Mouse (Mus musculus): Measurements from ENCODE around the gene Kcnh5. TPM values are rescaled to one million over a fixed set of nuclear protein-coding genes. Genes with fewer than 3 reads are reported as not detected.
A peak's percentile ranks its signal among the peaks of the same experiment; 100 is the strongest.

Gene Kcnh5
- total RNA-seq (2017) = not detected in 2 replicates

- peak; percentile 6 to 29; a peak in 1 of 4 replicates for ATAC-seq (replicated peaks in 1 of 2; ENCODE audit: insufficient read depth in 1 of 2, low FRiP score in 2 of 2, low TSS enrichment in 1 of 2, low read depth in 1 of 2, poor library complexity in 2 of 2, severe bottlenecking in 2 of 2)
Observed at GRCm38 (mm10) chr12:75176691-75177645, at the start of gene Kcnh5. Gene Kcnh5 (minus strand): TSS chr12:75177332.

GRCm38 (mm10) chr12:75223966-75224365 is 46.8 kb upstream of the Kcnh5 start:
- ATAC-seq (replicated peaks in 1 of 2; ENCODE audit: insufficient read depth in 1 of 2, low FRiP score in 2 of 2, low TSS enrichment in 1 of 2, low read depth in 1 of 2, poor library complexity in 2 of 2, severe bottlenecking in 2 of 2) = no peak

GRCm38 (mm10) chr12:75189413-75189812 is 12.3 kb upstream of the Kcnh5 start:
- no peak for ATAC-seq (replicated peaks in 1 of 2; ENCODE audit: insufficient read depth in 1 of 2, low FRiP score in 2 of 2, low TSS enrichment in 1 of 2, low read depth in 1 of 2, poor library complexity in 2 of 2, severe bottlenecking in 2 of 2)

GRCm38 (mm10) chr12:75182646-75183045 is 5.5 kb upstream of the Kcnh5 start:
- ATAC-seq (replicated peaks in 1 of 2; ENCODE audit: insufficient read depth in 1 of 2, low FRiP score in 2 of 2, low TSS enrichment in 1 of 2, low read depth in 1 of 2, poor library complexity in 2 of 2, severe bottlenecking in 2 of 2) = no peak

- no peak for ATAC-seq (replicated peaks in 1 of 2; ENCODE audit: insufficient read depth in 1 of 2, low FRiP score in 2 of 2, low TSS enrichment in 1 of 2, low read depth in 1 of 2, poor library complexity in 2 of 2, severe bottlenecking in 2 of 2)
Observed at GRCm38 (mm10) chr12:75179491-75179890, 2.4 kb upstream of the Kcnh5 start.

- ATAC-seq (replicated peaks in 1 of 2; ENCODE audit: insufficient read depth in 1 of 2, low FRiP score in 2 of 2, low TSS enrichment in 1 of 2, low read depth in 1 of 2, poor library complexity in 2 of 2, severe bottlenecking in 2 of 2) = no peak
Observed at GRCm38 (mm10) chr12:75177646-75178030, 506 bp upstream of the Kcnh5 start.

GRCm38 (mm10) chr12:75175931-75176565 is 1.1 kb downstream of the Kcnh5 start:
- ATAC-seq (replicated peaks in 1 of 2; ENCODE audit: insufficient read depth in 1 of 2, low FRiP score in 2 of 2, low TSS enrichment in 1 of 2, low read depth in 1 of 2, poor library complexity in 2 of 2, severe bottlenecking in 2 of 2) = no peak

GRCm38 (mm10) chr12:75170970-75171369 is 6.2 kb downstream of the Kcnh5 start:
- ATAC-seq (replicated peaks in 1 of 2; ENCODE audit: insufficient read depth in 1 of 2, low FRiP score in 2 of 2, low TSS enrichment in 1 of 2, low read depth in 1 of 2, poor library complexity in 2 of 2, severe bottlenecking in 2 of 2) = 0 out of 4 replicates have a peak, but pooled peaks of 1 of the 2 experiments have one; percentile 37

- ATAC-seq (replicated peaks in 1 of 2; ENCODE audit: insufficient read depth in 1 of 2, low FRiP score in 2 of 2, low TSS enrichment in 1 of 2, low read depth in 1 of 2, poor library complexity in 2 of 2, severe bottlenecking in 2 of 2) = no peak
Observed at GRCm38 (mm10) chr12:75153076-75153568, 24.0 kb downstream of the Kcnh5 start.

GRCm38 (mm10) chr12:75139792-75140191 is 37.3 kb downstream of the Kcnh5 start:
- no peak for ATAC-seq (replicated peaks in 1 of 2; ENCODE audit: insufficient read depth in 1 of 2, low FRiP score in 2 of 2, low TSS enrichment in 1 of 2, low read depth in 1 of 2, poor library complexity in 2 of 2, severe bottlenecking in 2 of 2)

- no peak for ATAC-seq (replicated peaks in 1 of 2; ENCODE audit: insufficient read depth in 1 of 2, low FRiP score in 2 of 2, low TSS enrichment in 1 of 2, low read depth in 1 of 2, poor library complexity in 2 of 2, severe bottlenecking in 2 of 2)
Observed at GRCm38 (mm10) chr12:75091921-75092320, 85.2 kb downstream of the Kcnh5 start.

GRCm38 (mm10) chr12:75090957-75091356 is 86.2 kb downstream of the Kcnh5 start:
- ATAC-seq (replicated peaks in 1 of 2; ENCODE audit: insufficient read depth in 1 of 2, low FRiP score in 2 of 2, low TSS enrichment in 1 of 2, low read depth in 1 of 2, poor library complexity in 2 of 2, severe bottlenecking in 2 of 2) = no peak

- no peak for ATAC-seq (replicated peaks in 1 of 2; ENCODE audit: insufficient read depth in 1 of 2, low FRiP score in 2 of 2, low TSS enrichment in 1 of 2, low read depth in 1 of 2, poor library complexity in 2 of 2, severe bottlenecking in 2 of 2)
Observed at GRCm38 (mm10) chr12:75077175-75077574, 100.0 kb downstream of the Kcnh5 start.

GRCm38 (mm10) chr12:75071043-75071442 is 106.1 kb downstream of the Kcnh5 start:
- ATAC-seq (replicated peaks in 1 of 2; ENCODE audit: insufficient read depth in 1 of 2, low FRiP score in 2 of 2, low TSS enrichment in 1 of 2, low read depth in 1 of 2, poor library complexity in 2 of 2, severe bottlenecking in 2 of 2) = no peak

GRCm38 (mm10) chr12:75062571-75062970 is 114.6 kb downstream of the Kcnh5 start:
- ATAC-seq (replicated peaks in 1 of 2; ENCODE audit: insufficient read depth in 1 of 2, low FRiP score in 2 of 2, low TSS enrichment in 1 of 2, low read depth in 1 of 2, poor library complexity in 2 of 2, severe bottlenecking in 2 of 2) = no peak

GRCm38 (mm10) chr12:75061731-75062130 is 115.4 kb downstream of the Kcnh5 start:
- no peak for ATAC-seq (replicated peaks in 1 of 2; ENCODE audit: insufficient read depth in 1 of 2, low FRiP score in 2 of 2, low TSS enrichment in 1 of 2, low read depth in 1 of 2, poor library complexity in 2 of 2, severe bottlenecking in 2 of 2)

GRCm38 (mm10) chr12:75053731-75054130 is 123.4 kb downstream of the Kcnh5 start:
- no peak for ATAC-seq (replicated peaks in 1 of 2; ENCODE audit: insufficient read depth in 1 of 2, low FRiP score in 2 of 2, low TSS enrichment in 1 of 2, low read depth in 1 of 2, poor library complexity in 2 of 2, severe bottlenecking in 2 of 2)

GRCm38 (mm10) chr12:75036694-75037093 is 140.4 kb downstream of the Kcnh5 start:
- no peak for ATAC-seq (replicated peaks in 1 of 2; ENCODE audit: insufficient read depth in 1 of 2, low FRiP score in 2 of 2, low TSS enrichment in 1 of 2, low read depth in 1 of 2, poor library complexity in 2 of 2, severe bottlenecking in 2 of 2)

Data from hematopoietic stem cell, adult 5-6 weeks (primary cell).